Mouse (Mus musculus) limb, embryonic 10.5 days (tissue): Measurements from ENCODE around the gene Robo2. TPM values are rescaled to one million over a fixed set of nuclear protein-coding genes. Genes with fewer than 3 reads are reported as not detected.

Source experiments
- DNase-seq: peaks from one replicate; pipeline ENCODE4 v3.0.0-alpha.2; 2017; ENCODE audit warnings: low spot score
- H3K27ac ChIP-seq: fragments of 300-500 bp; sonication (generic); 2 replicates; pipeline ENCODE4 v1.5.1; 2016; ENCODE audit warnings: mild to moderate bottlenecking
- H3K27me3 ChIP-seq: fragments of 300-500 bp; sonication (generic); 2 replicates; pipeline ENCODE4 v1.6.1; 2016; ENCODE audit warnings: low read depth, mild to moderate bottlenecking; ENCODE audit not compliant: poor library complexity, severe bottlenecking
- H3K36me3 ChIP-seq: fragments of 300-500 bp; sonication (generic); 2 replicates; pipeline ENCODE4 v1.6.1; 2016; ENCODE audit warnings: mild to moderate bottlenecking, moderate library complexity
- H3K4me1 ChIP-seq: fragments of 300-500 bp; sonication (generic); 2 replicates; pipeline ENCODE4 v1.6.1; 2016
- H3K4me3 ChIP-seq: fragments of 300-500 bp; sonication (generic); 2 replicates; pipeline ENCODE4 v1.5.1; 2016; ENCODE audit warnings: mild to moderate bottlenecking, moderate library complexity
- H3K9me3 ChIP-seq: fragments of 300-500 bp; sonication (generic); replicated peaks from 2 replicates; pipeline ENCODE4 v1.6.1; 2016; ENCODE audit warnings: mild to moderate bottlenecking
- WGBS: fragments of 180-500 bp; shearing (Covaris S2); methylation state at CpG from one replicate; pipeline ENCODE4 v1.1.7; 2016; 5-methylcytosine and 5-hydroxymethylcytosine counted together
- microRNA counts: library from miRNA; unstranded; fragments of <30 nt; microRNA quantifications from one replicate; lab custom pipeline; 2017
- microRNA-seq: library from miRNA; unstranded; fragments of <30 nt; microRNA quantifications from one replicate; pipeline ENCODE4, GENCODE M21; 2017
- polyA plus RNA-seq: library from polyadenylated mRNA; unstranded; fragments of >200 nt; fragmentation: Nextera tagmentation; extraction: Ambion mirVana; gene quantifications from 2 replicates; pipeline ENCODE4 v1.2.1, GENCODE M21; 2016

Robo2 gene
- polyA plus RNA-seq, 1 experiment from 2014 or later = 84.8 TPM

GRCm38 (mm10) chr16:73864625-73865024 is 547.0 kb downstream of the Robo2 start:
- Histone ChIP-seq H3K27ac (no peak overlapping the region), H3K4me3 (no peak overlapping the region), H3K9me3 (no peaks in the 10 kb centered on the region), H3K36me3 (no peaks in the 10 kb centered on the region), H3K27me3 (no peaks in the 10 kb centered on the region), H3K4me1 (peaks cover 9% of the 10 kb centered on the region)
- no peak for DNase-seq
- 40% methylated on average over 9 of the region's 9 CpGs for WGBS

- Histone ChIP-seq H3K27me3 (no peaks in the 10 kb centered on the region), H3K9me3 (no peaks in the 10 kb centered on the region), H3K36me3 (no peaks in the 10 kb centered on the region), H3K27ac (no peak overlapping the region), H3K4me3 (no peak overlapping the region), H3K4me1 (peaks cover 6% of the 10 kb centered on the region)
- DNase-seq = no peak
- WGBS = 7% methylated on average over 3 of the region's 3 CpGs
Measured at GRCm38 (mm10) chr16:73863748-73864147, 547.9 kb downstream of the Robo2 start.

- H3K27me3 ChIP-seq = no peaks in the 10 kb centered on the region
- H3K9me3 ChIP-seq = no peaks in the 10 kb centered on the region
- peaks cover 2% of the 10 kb centered on the region for H3K4me1 ChIP-seq
- no peaks in the 10 kb centered on the region for H3K36me3 ChIP-seq
- no peak overlapping the region for H3K27ac ChIP-seq
- no peak overlapping the region for H3K4me3 ChIP-seq
- 87% methylated on average over 2 of the region's 2 CpGs for WGBS
- DNase-seq = no peak
Measured at GRCm38 (mm10) chr16:73858717-73859116, 552.9 kb downstream of the Robo2 start.

- 91% methylated on average over 3 of the region's 3 CpGs for WGBS
- H3K9me3 ChIP-seq = no peaks in the 10 kb centered on the region
Measured at GRCm38 (mm10) chr16:73855821-73856220, 555.8 kb downstream of the Robo2 start.

More at GRCm38 (mm10) chr16:73855821-73856220, 555.8 kb downstream of the Robo2 start:
- no peak for DNase-seq
- H3K4me1 ChIP-seq = no peaks in the 10 kb centered on the region
- H3K36me3 ChIP-seq = no peaks in the 10 kb centered on the region
- no peak overlapping the region for H3K27ac ChIP-seq
- no peaks in the 10 kb centered on the region for H3K27me3 ChIP-seq
- no peak overlapping the region for H3K4me3 ChIP-seq

MicroRNAs within 50 kb of the gene (microRNA counts, 519-probe panel; counts per million panel counts)
- microRNA mmu-miR-691 (lab: Ali Mortazavi, UCI) = 684 counts per million, percentile 72 among the panel's probes with 10 or more counts

Small RNA genes within 50 kb of the gene (microRNA-seq; reads per million reads assigned to microRNA genes)
- gene Gm24272 = not detected
- gene Mir691 = not detected
